Mouse (Mus musculus): ENCODE measurements around the gene Tuba1c. TPM values are rescaled to one million over a fixed set of nuclear protein-coding genes. Genes with fewer than 3 reads are reported as not detected.

Tuba1c gene
- 10 to 100 TPM; 42.2 to 57.4 TPM for total RNA-seq (2021)
- long read RNA-seq, experiment 1, transcript Tuba1c-201 (4 exons, 1,982 nt) = major isoform, 6 of 10 reads
- long read RNA-seq, experiment 1, partial matches to known transcripts = 3 of 10 reads
- long read RNA-seq, experiment 1, other reads (novel, unspliced or antisense) = 1 of 10 reads
- long read RNA-seq, experiment 2, transcript Tuba1c-201 (4 exons, 1,982 nt) = major isoform, 8 of 13 reads
- long read RNA-seq, experiment 2, partial matches to known transcripts = 1 of 13 reads
- long read RNA-seq, experiment 2, other reads (novel, unspliced or antisense) = 3 of 13 reads

DNA sequence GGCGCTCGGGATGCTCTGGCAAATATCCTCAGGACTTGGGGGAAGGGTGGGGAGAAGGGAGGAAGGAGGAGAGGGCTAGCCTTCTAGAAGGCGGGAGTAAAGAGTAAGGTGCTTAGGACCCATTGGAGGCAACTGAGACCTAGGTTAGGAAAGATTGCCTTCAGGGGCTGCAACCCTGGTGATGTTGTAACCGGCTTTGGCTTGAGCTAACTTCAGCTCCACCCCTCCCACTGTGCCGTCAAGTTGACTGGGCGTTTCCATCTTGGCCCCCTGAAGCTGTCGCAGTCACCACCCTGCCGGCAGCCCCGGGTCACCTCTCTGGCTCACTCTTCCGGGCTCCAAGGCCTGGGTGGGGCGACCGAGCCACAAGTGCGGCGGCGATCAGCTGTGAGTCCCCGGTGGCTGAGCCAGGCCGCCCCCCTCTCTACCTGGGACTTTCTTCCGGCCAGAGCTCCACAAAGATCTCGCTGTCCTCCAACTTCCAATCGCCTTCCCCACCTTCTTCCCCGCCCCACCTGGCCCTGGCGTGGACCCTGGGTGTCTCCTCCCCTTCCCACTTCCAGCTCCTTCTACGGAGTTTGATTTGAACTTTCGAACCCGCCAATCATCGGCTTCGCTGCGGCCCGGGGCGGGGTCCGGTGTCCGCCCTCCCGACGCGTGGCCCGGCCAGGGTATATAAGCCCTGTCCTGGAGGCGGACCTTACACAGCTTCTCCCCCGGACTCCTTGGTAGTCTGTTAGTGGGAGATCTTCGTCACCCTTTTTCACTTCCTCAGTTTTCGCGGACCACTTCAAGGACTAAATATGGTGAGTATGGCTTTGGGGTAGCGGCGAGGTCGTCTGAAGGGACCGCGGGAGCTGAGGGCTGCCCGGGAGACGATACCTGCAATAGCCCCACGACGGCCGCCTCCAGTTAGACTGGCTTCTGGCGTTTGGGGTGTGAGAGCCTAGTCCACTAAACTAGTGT, at the start of gene Tuba1c:
TSS of gene Tuba1c (plus strand) at position 273 of the 966 bp plus-strand sequence.
- peak; percentile 93 for DNase-seq
- intact Hi-C loops (cut with DNase I) = no loop called here

- intact Hi-C loops (cut with DNase I) = no loop called here
- DNase-seq = no peak
Measured at GRCm38 (mm10) chr15:98980012-98980614, 49.6 kb upstream of the Tuba1c start.

GRCm38 (mm10) chr15:98982100-98982499, 47.6 kb upstream of the Tuba1c start:
- DNase-seq = no peak
- intact Hi-C loops (cut with DNase I) = no loop called here

DNA sequence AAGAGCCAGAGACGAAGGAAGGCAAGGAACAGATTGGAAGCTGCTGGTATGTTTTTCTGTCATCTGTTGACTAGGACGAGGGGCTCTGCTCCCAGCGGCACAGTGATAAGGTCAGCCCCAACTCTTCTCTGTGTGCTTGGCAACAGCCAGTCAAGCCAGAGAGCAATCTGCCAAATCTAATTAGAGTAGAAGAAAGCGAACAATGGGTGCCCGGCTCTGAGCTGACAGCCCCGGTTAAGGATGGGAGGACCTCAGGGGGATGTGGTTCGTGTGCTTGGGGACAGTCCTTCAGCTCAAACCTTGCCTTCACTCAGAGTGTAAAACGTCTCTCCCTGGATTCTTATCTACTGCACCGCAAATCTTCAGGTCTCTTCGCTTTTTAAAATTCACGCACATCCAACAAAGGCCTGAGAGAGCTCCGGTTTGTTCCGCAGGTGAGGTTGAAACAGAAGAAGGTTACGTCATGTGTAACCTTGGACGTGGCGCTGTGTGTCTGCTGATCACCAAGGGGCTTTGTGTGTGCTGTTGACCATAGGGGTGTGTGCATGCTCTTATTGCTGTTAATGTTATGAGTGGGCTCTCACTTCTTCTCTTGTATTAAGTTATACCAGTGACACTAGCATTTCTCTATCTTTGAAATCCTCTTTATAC, 46.1 kb upstream of the Tuba1c start:
- intact Hi-C loops (cut with DNase I) = loop anchor here (2.0 kb wide), 1 partner anchor 29 kb away; no protein-coding TSS in a partner anchor
- no peak for DNase-seq

- no peak for DNase-seq
- intact Hi-C loops (cut with DNase I) = loop anchor here (2.0 kb wide), 1 partner anchor 30 kb away; no protein-coding TSS in a partner anchor
Measured at GRCm38 (mm10) chr15:98984681-98985080, 45.0 kb upstream of the Tuba1c start.

DNA sequence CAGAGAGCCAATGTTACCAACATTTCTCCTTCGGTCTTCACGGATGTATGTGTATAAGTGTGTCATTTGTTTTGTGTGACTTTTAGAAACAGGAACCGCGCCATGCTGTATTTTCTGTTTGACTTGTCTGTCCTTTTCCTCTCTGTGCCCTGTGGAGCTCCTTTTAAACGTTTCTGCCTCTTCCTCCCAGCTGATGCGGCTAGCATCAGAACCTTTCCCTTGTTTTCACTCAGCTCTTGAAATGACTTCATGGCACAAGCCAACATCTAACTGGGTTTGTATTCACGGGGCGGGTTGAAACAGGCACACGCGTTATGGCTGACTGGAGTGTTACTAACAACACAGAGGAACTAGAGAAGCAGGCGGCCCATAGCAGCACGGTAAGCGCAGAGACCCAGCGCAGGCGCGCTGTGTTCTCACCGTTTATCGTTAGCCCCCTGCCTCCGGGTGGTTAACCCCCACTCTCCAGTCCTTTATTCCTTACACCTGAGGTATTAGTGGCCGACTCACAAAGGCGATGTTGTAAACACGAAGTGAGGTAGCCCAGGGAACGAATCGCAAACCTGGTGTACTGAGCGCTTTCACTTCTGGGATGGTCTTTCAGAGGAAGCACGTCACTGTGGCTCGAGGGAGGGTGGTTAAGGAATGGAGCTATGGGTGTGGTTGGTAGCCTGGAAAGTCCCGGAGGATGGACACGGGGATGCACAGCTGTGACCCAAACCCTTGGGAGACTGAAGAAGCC, 44.3 kb upstream of the Tuba1c start:
- intact Hi-C loops (cut with DNase I) = loop anchor here (2.0 kb wide), 1 partner anchor 31 kb away; no protein-coding TSS in a partner anchor

GRCm38 (mm10) chr15:98985982-98986715, 43.5 kb upstream of the Tuba1c start:
- no peak for DNase-seq
- intact Hi-C loops (cut with DNase I) = loop anchor here (2.0 kb wide), 1 partner anchor 31 kb away; no protein-coding TSS in a partner anchor

More for the DNA sequence above, 44.3 kb upstream of the Tuba1c start:
- DNase-seq = peak; percentile 81 to 82

DNA sequence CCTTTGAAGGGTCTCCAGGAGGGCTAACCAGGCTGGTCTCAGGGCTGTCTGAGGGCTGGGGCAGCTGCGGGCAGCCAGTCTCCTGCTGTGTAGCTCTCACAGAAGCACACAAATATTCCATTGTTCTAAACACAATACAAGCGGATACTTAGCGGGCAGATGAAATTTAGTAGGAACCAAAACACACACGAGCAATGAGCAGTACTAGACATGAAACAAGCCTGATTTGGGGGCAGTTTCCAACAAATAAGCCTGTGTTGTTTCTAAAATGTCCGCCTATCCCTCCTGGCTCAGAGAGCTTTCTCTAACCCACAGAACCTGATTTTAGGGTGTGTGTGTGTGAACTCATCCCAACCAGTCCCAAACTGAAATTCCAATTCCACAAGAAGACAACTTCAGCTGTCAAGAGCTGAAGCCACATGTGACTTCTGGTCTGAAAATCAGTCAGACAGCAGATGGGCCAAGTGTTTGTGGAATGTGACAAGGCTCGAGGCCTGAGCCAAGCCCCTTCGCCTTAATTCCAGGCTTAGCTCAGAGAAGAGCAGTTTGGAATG, 42.5 kb upstream of the Tuba1c start:
- DNase-seq = peak in 1 of 2 experiments; percentile 63
- intact Hi-C loops (cut with DNase I) = no loop called here

- intact Hi-C loops (cut with DNase I) = no loop called here
- DNase-seq = no peak
Measured at GRCm38 (mm10) chr15:98987661-98988181, 42.0 kb upstream of the Tuba1c start.

DNA sequence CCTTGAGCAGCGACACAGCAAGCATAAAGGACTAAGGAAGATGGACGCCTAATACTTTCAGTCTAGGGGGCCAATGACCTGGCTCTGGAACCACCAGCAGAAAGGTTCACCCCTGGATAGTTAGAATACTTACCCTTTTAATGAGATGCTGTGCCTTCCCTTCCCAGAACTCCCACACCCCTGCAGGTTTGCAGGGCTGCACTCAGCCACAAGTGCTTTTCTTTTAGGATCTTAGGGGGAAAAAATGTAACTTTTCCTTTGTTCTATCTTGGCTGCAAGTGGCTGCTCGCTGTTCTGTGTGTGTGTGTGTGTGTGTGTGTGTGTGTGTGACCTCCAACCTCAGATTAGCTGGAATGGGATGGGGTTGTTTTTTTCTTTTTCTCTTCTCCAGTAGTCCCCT, 40.9 kb upstream of the Tuba1c start:
- DNase-seq = no peak

GRCm38 (mm10) chr15:98989701-98990430, 39.8 kb upstream of the Tuba1c start:
- intact Hi-C loops (cut with DNase I) = no loop called here
- no peak for DNase-seq

More for the DNA sequence above, 40.9 kb upstream of the Tuba1c start:
- intact Hi-C loops (cut with DNase I) = no loop called here

DNA sequence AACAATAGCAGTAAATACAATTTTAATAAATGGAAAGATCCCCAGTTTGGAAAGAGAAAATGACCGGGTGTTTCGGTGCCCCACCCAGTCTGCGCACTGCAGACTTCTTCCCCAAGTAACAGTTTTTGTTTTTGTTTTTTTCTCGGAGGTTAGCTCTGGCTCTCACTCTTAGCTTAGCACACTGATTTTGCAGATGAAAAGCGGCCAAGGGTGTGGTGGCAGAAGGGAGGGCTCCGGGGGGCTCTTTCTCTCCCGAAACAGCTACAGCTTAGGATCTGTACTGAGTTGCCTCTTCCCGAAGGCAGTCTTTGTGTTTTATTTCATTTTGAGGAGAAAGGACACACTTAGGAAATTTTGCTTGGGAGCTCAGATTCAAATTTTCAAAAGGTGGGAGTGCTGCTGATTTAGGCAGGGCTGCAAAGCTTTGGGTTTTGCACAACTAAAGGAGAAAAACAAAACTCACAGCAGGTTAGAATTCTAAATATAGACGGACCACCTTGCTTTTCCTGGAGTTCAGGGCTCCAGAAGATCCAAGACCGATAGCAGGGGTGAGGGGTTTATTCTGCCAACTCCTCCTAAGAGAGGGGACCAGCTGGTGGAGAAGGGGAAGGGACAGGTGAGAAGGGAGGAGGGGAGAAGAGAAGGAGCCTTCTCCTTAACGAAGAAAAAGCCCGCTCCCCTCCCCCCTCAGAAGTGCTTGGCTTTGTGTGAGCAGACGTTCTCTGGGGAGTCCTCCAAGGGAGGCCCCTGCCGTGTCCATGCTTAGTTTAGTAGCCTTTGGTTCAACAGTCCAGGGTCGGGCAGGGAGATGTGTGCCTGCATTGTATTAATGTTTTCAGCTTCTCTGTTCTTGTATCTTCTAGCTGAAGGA, 38.8 kb upstream of the Tuba1c start:
- intact Hi-C loops (cut with DNase I) = no loop called here

DNA sequence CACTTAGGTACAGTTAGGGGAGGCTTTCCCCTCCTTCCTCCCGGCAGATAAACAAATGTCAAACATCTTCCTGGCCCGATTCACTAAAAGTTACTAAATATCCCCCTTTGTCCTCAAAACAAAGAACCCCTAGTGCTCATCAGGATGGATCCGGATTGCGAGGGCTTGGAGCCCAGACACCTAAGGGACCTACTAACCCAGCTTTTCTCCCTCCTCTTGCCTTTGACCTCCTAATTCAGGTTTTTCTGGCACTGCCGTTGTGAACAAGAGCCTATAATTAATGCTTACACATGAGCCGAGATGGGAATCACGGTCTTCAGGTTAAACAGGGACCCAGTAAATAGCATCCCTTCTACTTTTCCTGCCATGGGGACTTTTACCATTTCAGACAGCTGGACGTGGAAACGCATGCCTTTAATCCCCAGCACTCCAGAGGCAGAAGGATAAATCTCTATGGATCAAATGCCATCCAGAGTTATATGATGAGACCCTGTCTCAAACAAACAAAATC, 38.1 kb upstream of the Tuba1c start:
- DNase-seq = no peak
- intact Hi-C loops (cut with DNase I) = loop anchor here (2.0 kb wide), 1 partner anchor 57 kb away; the partner anchor contains the start of gene Tuba1b

More for the DNA sequence above, 38.8 kb upstream of the Tuba1c start:
- peak in 1 of 2 experiments; percentile 41 for DNase-seq

DNA sequence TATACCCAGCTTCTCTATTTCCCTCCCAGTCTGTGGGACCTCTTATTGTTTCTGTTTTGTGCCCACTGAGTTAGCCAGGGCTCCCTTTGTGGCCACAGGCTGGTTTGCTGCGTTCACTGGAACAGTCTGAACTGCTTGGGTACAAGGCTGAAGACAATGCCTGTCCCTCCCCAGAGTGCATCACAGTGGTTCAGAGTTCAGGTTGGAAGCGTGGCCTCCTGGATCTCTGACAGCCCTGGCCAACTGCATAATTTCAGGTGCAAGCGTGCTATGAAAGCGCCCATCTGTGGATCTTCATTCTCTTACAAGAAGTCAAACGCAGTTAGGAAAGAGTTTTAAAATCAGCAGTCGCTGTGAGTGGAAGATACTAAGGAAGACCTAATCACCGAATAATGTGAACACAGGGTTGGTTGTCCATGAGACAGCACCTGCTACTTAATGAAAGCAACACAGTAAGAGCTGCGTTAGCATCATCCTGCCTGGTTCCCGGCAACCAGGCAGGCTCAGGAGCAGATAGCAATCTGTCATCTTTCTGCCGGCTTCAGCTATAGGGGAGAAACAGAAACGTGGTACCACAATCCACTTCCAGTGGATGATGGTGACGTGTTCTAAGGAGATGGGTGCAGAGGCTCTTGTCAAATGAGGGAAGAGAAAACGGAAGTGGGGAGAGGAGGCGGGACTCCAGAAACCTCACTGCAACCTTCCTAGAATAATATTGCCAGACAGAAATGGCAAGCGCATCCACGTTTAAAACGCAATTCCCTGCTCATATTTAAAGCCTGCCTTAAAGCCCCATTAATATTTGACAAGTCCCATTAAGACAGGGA, 37.4 kb upstream of the Tuba1c start:
- DNase-seq = peak in 1 of 2 experiments; percentile 61
- intact Hi-C loops (cut with DNase I) = loop anchor here (2.0 kb wide), 1 partner anchor 57 kb away; the partner anchor contains the start of gene Tuba1b

Measured in heart, postnatal 14 days (tissue).